Mouse (Mus musculus): ENCODE data around the gene Sry. TPM values are rescaled to one million over a fixed set of nuclear protein-coding genes. Genes with fewer than 3 reads are reported as not detected.

Gene Sry
- not detected in 2 replicates for polyA plus RNA-seq (2015; fragmentation: Nextera tagmentation; extraction: Ambion mirVana)

DNA sequence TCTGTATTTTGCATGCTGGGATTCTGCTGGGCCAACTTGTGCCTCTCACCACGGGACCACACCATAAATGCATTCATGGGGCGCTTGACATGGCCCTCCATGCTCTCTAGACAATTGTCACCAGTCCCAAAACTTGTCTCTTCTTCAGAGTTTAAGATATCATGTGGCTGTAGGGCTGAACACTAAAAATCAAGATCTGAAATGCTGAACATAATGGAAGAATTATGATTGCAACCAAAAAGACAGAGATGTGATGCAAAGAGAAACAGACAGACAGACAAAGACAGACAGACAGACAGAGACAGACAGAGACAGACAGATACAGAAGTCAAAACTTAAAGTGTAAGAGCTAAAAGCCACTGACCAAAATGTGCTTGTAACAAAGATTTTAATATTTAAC lies at the start of gene Sry:
Gene Sry, minus strand, starts transcription at position 101 of the 400 bp plus-strand sequence.

Other genes with a start within 250 kb of the Sry start
- gene H2al2c, start 64.6 kb downstream of the Sry start, polyA plus RNA-seq (2015; fragmentation: Nextera tagmentation; extraction: Ambion mirVana) = not detected in 2 replicates
- not detected in 2 replicates for gene H2al2b, start 57.0 kb upstream of the Sry start, polyA plus RNA-seq (2015; fragmentation: Nextera tagmentation; extraction: Ambion mirVana)
- not detected in 2 replicates for gene Gm4064, start 132.5 kb upstream of the Sry start, polyA plus RNA-seq (2015; fragmentation: Nextera tagmentation; extraction: Ambion mirVana)
- gene Rbmy, start 167.0 kb upstream of the Sry start, polyA plus RNA-seq (2015; fragmentation: Nextera tagmentation; extraction: Ambion mirVana) = not detected in 2 replicates
- not detected in 2 replicates for gene Gm10256, start 167.0 kb upstream of the Sry start, polyA plus RNA-seq (2015; fragmentation: Nextera tagmentation; extraction: Ambion mirVana)
- not detected in 2 replicates for gene Gm10352, start 237.3 kb upstream of the Sry start, polyA plus RNA-seq (2015; fragmentation: Nextera tagmentation; extraction: Ambion mirVana)